Mouse (Mus musculus) WW6 (cell line): ENCODE data around the gene C2.
A peak's percentile ranks its signal among the peaks of the same experiment; 100 is the strongest.

Experiments
- DNase-seq: peaks from one replicate; pipeline ENCODE4 v3.0.0-alpha.2; 2013; ENCODE audit warnings: low read depth, low spot score

C2 gene

DNA sequence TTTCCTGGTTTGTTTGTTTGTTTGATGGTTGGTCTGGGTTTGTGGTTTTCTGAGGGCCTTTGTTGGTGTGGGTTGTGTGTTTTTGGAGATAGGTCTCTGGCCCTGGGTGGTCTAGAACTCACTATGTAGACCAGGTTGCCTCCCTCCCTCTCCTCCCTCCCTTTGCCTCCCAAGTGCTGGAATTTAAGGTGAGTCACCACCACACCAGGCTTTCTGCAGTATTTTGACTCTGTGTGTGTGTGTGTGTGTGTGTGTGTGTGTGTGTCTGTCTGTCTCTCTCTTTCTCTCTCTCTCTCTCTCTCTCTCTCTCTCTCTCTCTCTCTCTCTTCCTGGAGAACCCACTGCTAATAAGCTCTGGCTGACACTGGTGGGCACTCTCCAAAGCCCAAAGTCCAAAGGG is 16.9 kb downstream of the C2 start:
- no peak for DNase-seq

DNA sequence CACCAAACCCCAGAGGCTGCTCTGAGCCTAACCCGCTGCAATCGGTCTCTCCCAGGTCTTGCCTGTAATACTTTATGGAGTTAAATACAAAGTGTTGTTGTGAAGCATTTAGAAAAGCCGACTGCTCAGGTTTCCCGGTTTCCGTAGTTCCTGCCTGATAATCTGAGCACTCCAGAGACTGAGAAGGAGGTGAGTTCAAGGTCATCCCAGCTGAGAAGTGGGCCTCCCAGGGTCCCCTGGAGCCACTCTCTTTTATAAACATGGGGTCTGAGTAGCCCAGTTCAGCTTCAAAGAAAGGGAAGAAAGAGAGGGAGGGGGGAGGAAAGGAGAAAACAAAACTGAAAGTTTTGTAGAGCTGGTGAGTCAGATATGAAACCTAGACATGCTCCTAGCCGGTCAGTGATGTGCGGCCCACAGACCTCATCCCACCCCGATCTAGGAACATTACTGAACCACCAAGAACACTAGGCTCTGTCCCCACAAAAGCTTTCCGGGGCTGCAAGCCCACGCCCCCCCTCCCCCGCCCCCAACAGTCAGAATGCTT is 18.7 kb downstream of the C2 start, which contains the start of gene Zbtb12:
Gene Zbtb12 (plus strand): TSS at position 148 of the 544 bp plus-strand sequence.
- DNase-seq, result no peak

DNA sequence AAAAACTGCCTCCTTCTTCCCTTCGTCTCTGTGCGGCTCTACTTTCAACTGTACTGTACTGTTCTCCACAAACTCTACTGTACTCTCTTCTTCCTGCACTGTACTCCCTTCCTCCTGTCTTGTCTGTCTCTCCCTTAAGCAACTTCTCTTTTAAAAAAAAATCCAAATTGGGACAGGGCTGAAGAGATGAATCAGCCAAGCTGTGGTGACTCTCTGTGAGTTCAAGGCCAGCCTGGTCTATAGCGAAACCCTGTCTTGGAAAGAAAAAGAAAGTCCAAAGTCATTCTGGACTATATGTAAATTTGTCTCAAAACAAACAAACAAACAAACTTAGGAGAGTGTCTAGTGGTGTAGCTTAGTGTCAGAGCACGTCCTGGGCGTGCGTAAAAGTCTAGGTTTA is 23.7 kb downstream of the C2 start:
- DNase-seq, result no peak

DNA sequence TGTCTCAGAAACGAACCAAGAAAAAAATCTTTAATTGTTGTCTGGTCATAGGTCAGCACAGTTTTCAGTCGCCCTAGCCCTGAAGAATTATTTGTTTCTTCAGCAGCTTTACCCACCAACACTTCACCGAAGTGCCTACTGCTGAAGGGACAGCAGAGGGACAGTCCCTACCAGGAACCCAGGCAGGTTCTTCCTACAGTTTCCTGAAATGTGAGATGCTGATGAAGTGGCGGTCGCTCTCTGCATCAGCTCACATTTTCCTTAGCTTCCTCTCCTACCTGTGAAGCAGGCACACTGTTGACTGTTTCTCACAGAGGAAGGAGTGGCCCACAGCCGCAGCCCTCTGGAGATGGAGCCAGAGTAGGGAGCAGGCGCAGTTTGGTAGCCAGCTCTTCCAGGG is 32.1 kb downstream of the C2 start:
- DNase-seq, result no peak

DNA sequence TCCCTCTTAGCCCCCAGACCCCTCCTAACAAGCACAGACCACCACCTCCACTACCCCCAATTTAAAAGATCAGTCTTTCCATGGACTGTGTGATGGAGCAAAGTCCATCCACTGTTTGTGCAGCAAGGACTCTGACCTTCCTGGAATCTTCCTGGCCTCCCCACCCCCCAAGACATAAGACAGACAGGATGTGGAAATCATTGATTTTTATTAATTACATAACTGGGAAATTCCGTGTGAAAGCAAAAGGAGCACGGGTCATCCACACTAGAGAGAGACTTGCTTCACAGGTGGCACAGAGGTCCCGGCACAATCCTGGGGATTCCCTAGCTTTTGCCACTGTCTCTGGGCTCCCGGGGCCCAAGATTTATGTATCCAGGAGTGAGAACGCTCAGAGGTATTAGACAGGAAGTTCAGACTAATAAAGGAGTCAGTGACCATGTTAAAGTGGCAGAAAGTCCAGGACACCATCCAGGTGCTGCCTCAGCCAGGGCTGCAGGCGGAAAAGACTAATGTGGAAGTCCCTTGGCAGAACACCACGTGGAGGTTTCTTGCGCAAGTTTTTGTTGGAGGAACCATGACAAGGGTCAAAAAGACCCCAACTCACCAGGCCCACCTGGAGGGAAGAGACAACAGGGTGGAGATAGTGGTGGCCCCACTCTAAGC is 35.5 kb downstream of the C2 start, which contains the start of gene Cfb:
Gene Cfb (minus strand): TSS at position 103 of the 666 bp plus-strand sequence.
- no peak for DNase-seq

DNA sequence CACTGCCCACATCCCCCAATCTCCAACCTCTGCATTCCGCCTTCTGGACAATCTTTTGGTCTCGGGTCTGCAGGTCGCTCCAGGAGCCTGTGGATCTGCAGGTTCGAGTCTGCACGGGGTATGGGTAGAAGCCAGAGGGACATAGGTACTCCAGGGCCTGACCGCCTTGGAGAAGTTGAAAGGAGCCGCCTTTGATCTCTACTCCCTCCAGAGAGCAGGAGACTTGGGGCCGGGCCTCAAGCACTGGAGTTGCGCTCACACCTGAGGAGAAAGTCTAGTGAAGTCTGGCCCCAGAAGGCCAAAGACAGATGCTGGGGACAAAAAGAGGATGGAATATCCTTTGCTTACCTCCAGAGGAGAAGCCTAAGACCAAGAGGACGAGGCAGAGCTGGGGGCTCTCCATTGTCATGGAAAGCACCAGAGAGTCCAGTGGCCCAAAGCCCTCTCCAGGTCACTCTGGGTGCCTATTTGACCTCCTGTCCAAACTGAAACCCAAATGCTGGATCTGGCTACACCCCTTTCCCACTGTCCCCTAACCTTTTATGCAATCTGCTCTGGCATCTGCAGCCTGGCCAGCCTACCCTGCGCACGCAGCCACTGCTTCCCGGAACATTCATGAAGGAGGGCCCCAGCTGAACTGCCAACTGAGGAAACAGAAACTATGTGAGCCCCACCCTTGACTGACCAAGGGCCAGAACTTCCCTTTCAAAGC is 36.2 kb downstream of the C2 start:
- DNase-seq, result no peak

DNA sequence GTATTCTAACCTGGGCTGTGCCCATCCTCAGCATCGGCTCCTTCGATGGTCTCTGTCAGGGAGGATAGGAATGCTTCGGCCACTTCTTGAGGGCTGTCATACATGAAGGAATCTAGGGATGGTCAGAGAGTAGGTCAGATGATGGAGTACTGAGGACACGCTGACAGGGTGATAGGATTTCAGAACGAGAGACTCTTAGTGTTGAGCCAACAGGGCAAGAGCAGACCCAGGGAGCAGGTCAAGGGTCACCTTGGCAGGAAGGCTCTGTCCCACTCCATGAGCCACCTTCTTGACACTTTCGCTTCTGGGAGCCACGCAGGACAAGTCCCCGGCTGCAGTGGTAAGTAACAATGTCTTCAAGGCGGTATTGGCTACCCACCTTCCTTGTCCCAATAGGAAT is 37.6 kb downstream of the C2 start:
- no peak for DNase-seq

GRCm38 (mm10) chr17:34858670-34859069 is 39.4 kb downstream of the C2 start:
- no peak for DNase-seq

DNA sequence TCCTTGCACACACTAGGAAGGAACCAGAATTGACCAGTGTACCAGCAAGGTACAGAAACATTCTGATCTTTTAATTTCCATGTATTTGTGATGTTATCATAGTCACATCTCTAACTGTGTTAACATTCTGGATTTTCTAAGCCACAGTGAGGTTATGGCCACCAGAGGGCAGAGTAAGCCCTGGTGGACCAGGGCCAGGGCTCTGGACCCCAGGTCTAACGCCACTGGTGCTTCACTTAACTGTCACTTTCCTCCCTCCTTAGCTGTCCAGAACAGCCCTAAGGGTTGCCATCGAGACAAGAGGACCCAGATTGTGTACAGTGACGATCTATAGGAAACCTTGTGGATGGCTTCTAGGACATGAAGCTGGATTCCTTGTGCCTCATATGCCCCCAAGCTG is 42.2 kb downstream of the C2 start:
- no peak for DNase-seq

- DNase-seq, result no peak
Measured at GRCm38 (mm10) chr17:34854761-34855160, 43.3 kb downstream of the C2 start.

GRCm38 (mm10) chr17:34853511-34853910 is 44.6 kb downstream of the C2 start:
- DNase-seq, result no peak

GRCm38 (mm10) chr17:34850517-34851125 is 47.4 kb downstream of the C2 start:
- DNase-seq, result no peak

DNA sequence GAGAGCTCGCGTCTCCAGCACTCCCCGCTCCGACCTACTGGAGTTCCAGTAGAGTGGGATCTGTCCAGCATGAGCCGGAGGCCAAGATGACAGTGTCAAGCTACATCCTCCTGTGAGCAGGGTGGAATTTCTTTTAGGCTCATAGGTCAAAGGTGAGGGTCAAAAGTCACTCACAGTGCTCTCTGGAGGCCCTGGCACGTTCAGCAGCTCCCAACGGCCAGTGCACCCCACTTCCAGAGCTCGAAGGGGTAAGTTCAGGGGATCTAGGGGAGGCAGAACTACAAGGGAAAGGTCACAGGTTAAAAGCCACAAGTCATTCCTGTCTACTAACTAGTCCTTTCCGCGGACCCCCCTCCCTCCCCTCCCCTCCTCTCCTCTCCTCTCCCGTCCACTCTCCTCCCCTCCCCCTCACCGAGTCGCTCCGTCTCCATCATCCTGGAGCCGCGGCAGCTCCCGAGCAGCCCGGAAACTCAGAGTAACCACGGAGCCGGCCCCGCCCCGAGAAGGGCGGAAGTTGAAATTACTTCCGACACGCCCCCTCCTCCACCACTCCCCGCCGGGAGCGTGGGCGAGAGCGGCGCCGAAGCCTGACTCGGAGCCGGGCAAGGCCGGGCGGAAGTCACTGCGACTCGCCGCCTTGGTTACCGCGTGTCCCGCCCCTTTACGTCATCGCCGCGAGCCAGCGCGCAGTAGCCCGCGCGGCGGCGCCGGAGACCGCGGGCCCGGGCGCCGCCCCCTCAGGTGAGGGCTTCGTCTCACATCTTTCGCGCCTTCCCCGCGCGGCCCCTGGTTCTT is 48.1 kb downstream of the C2 start, which contains the start of the genes Skiv2l and Nelfe:
Gene Skiv2l (minus strand): TSS at position 489 of the 795 bp plus-strand sequence.
Gene Nelfe (plus strand): TSS at position 670 of the 795 bp plus-strand sequence.
- peak; percentile 91 for DNase-seq

DNA sequence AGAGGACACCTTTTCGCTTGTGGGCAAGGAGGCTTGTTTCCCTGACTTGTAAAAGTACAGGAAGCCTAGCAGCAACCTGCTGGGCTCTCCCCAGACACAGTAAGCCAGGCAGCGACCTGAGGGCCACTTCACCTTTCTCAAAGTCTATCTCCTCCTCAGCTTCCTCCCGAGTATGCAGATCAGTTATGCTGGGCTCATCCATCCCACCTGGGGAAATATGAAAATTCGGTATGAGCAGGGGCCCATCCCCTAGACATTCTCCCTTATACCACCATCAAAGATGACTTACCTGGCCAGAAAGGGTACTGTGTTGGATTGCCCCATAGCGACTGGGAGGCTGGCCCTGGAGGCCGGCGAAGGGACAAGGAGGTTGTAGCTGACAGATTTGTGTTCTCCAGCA is 50.5 kb downstream of the C2 start:
- no peak for DNase-seq

- no peak for DNase-seq
Measured at GRCm38 (mm10) chr17:34847192-34847591, 50.9 kb downstream of the C2 start.

DNA sequence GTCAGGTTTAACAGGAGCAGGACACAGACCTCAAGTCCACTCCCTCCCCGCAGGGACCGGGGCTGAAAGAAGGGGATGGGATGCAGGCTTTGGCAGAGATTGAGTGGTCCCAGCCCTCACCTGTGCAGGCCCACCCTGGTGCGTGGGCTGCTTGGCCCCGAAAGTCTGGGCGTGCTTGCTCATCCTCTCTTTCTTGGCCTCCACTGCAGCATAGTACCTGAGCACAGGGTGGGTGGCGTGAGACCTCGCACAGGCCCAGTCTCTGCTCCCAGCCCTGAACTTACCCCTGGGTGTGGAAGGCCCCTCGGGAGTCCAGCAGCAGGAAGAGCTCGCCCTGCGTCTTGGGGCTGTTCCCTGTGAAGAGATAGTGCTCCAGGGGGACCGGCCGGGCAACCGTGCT is 53.2 kb downstream of the C2 start:
- DNase-seq, result no peak

DNA sequence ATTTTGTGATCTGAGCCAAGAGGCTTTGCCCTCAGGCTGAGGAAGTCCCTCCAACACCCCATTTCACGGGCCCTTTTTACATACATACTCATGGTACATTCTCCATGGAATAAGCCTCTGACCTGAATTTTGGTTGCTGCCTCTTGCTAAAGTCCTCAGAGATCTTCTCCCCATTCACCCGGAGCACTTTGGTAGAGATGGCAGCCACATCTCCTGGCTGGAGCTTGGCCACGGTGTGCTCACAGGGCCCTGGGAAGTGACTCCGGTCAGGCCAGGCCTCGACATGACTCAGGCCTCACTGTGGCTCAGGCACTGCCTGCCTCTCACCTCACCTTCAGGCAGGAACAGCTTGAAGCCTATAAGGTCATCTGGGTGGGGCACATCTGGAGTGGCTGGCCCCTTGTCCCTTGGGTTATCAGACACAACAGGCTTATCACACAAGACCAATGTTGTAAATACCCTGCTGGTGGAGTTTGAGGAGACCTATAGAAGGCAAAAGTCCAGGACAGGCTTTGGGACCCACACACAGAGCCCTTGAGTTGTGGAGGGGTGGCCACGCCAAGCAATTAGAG is 57.2 kb downstream of the C2 start:
- DNase-seq, result no peak

GRCm38 (mm10) chr17:34838785-34839184 is 59.3 kb downstream of the C2 start:
- no peak for DNase-seq

GRCm38 (mm10) chr17:34837464-34838324 is 60.4 kb downstream of the C2 start:
- DNase-seq, result no peak

GRCm38 (mm10) chr17:34836856-34837221 is 61.2 kb downstream of the C2 start, which contains the start of the genes Stk19 and Dxo:
Gene Stk19, minus strand, starts transcription at chr17:34836945.
Gene Dxo, plus strand, starts transcription at chr17:34837019.
- DNase-seq, result peak; percentile 94
